Mouse (Mus musculus) liver (tissue): ENCODE measurements around the gene Trex1.

Experiments used
- DNase-seq: peaks from one replicate; pipeline ENCODE4 v3.0.0-alpha.2; 2020; ENCODE audit warnings: mixed read lengths

Gene Trex1

GRCm38 (mm10) chr9:109050674-109050997, 8.9 kb downstream of the Trex1 start:
- DNase-seq, result no peak

- DNase-seq, result no peak
Observed at GRCm38 (mm10) chr9:109049996-109050673, 9.4 kb downstream of the Trex1 start.

- no peak for DNase-seq
Observed at GRCm38 (mm10) chr9:109049316-109049715, 10.2 kb downstream of the Trex1 start.

- peak; percentile 68 for DNase-seq
Observed at GRCm38 (mm10) chr9:109046306-109046705, 13.2 kb downstream of the Trex1 start.

- no peak for DNase-seq
Observed at GRCm38 (mm10) chr9:109041351-109041750, 18.2 kb downstream of the Trex1 start.

- no peak for DNase-seq
Observed at GRCm38 (mm10) chr9:109040906-109041305, 18.6 kb downstream of the Trex1 start.

- no peak for DNase-seq
Observed at GRCm38 (mm10) chr9:109040216-109040615, 19.3 kb downstream of the Trex1 start.

- no peak for DNase-seq
Observed at GRCm38 (mm10) chr9:109039681-109040080, 19.9 kb downstream of the Trex1 start.

- no peak for DNase-seq
Observed at GRCm38 (mm10) chr9:109038901-109039364, 20.6 kb downstream of the Trex1 start.

GRCm38 (mm10) chr9:109038086-109038895, 21.2 kb downstream of the Trex1 start, which contains the start of gene Shisa5:
Shisa5 (plus strand) TSS chr9:109038565.
- DNase-seq, result peak; percentile 71

- DNase-seq, result no peak
Observed at GRCm38 (mm10) chr9:109032435-109032834, 27.1 kb downstream of the Trex1 start.

GRCm38 (mm10) chr9:109031686-109032085, 27.8 kb downstream of the Trex1 start:
- no peak for DNase-seq

- no peak for DNase-seq
Observed at GRCm38 (mm10) chr9:109031001-109031400, 28.5 kb downstream of the Trex1 start.

GRCm38 (mm10) chr9:109030312-109030711, 29.2 kb downstream of the Trex1 start:
- DNase-seq, result no peak

- DNase-seq, result no peak
Observed at GRCm38 (mm10) chr9:109028919-109029318, 30.6 kb downstream of the Trex1 start.

- no peak for DNase-seq
Observed at GRCm38 (mm10) chr9:109028421-109028820, 31.1 kb downstream of the Trex1 start.

GRCm38 (mm10) chr9:109027521-109027920, 32.0 kb downstream of the Trex1 start:
- DNase-seq, result no peak

GRCm38 (mm10) chr9:109022866-109023685, 36.5 kb downstream of the Trex1 start:
- no peak for DNase-seq

- DNase-seq, result no peak
Observed at GRCm38 (mm10) chr9:109021428-109021827, 38.1 kb downstream of the Trex1 start.

GRCm38 (mm10) chr9:109016973-109017604, 42.4 kb downstream of the Trex1 start:
- peak; percentile 66 for DNase-seq

- peak; percentile 65 for DNase-seq
Observed at GRCm38 (mm10) chr9:109015397-109015796, 44.1 kb downstream of the Trex1 start.

GRCm38 (mm10) chr9:109010316-109010690, 49.2 kb downstream of the Trex1 start:
- DNase-seq, result no peak
